Mouse (Mus musculus): ENCODE measurements at regions not wholly inside any gene's neighbourhood (a gene's known extent, or its start where the extent isn't known, plus 50 kb on each side); places are given as distances from the start of the nearest gene placed in this dataset.
A peak's percentile ranks its signal among the peaks of the same experiment; 100 is the strongest.

DNA sequence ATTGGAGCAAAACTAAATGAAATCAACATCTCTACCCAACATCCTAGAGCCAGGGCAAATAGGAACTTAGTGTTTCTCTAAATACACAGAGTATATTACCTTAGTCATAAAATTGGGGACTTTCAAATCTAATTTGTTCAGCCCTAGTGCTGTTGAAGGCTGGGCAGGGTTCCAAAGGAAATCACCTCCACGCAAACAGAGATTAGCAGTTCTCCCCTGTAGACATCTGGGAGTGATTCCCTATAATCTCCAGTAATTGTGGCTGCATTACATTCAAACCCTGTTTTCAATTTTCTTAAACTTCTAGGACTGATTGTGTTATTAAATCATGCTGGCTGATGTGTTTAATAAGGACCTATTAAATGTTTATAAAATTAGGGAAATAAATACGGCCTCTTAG is 519.7 kb downstream of the Ebf1 start:
- no peak for DNase-seq (ENCODE audit: low spot score)
- no peak for TF ChIP-seq CTCF (IDR thresholded peaks at IDR 0.05)
- H3K9me3 ChIP-seq (ENCODE audit: low read length), result no peaks in the 10 kb centered on the region
- WGBS, result 69% methylated on average over 2 of the region's 2 CpGs
- no peak overlapping the region for H3K27ac ChIP-seq (ENCODE audit: low read depth, low read length)
- no peaks in the 10 kb centered on the region for H3K4me1 ChIP-seq (ENCODE audit: insufficient read depth, low read length)
- ATAC-seq (ENCODE audit: low FRiP score), result no peak
- H3K9ac ChIP-seq (replicated peaks; ENCODE audit: low read length, poor library complexity, severe bottlenecking), result no peak overlapping the region
- no peak overlapping the region for H3K4me2 ChIP-seq (ENCODE audit: low read depth, low read length, poor library complexity, severe bottlenecking)
- H3K36me3 ChIP-seq (ENCODE audit: insufficient read depth, low read length), result no peaks in the 10 kb centered on the region
- no peaks in the 10 kb centered on the region; the same call in 1 of the 2 replicates for H3K27me3 ChIP-seq (ENCODE audit: insufficient read depth, low read length)
- H3K4me3 ChIP-seq (ENCODE audit: low read depth, low read length), result no peak overlapping the region

DNA sequence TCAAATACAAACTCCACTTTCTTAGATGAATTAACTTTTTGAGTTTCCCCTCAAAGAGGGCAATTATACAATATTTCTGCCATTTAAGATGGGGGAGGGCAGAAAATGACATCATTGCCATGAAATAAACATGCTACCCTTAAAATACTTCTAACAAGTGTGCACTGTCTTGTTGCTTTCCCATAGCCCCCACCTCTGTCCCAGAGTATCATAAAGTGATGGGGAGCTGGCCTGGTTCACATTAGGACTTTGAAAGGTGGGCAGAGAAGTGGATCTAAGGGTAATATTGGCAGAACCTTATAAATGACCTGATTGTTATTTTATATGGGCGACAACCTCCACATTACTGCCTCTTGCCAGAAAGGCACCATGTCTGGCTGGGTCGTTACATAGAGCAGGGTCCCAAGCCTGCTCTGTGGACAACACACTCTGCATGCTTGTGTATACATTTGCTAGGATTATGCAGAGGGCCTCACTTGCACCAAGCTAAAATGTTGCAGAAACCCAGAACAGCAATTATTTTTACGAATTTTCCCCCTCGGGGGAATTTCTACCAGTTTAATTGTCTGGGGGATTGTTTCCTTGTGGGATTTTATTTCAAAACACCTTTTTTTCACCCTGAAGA is 521.3 kb downstream of the Ebf1 start:
- no peak overlapping the region for H3K9ac ChIP-seq (replicated peaks; ENCODE audit: low read length, poor library complexity, severe bottlenecking)
- no peak for DNase-seq (ENCODE audit: low spot score)
- H3K4me3 ChIP-seq (ENCODE audit: low read depth, low read length), result no peak overlapping the region
- no peaks in the 10 kb centered on the region for H3K36me3 ChIP-seq (ENCODE audit: insufficient read depth, low read length)
- no peaks in the 10 kb centered on the region; the same call in 1 of the 2 replicates for H3K27me3 ChIP-seq (ENCODE audit: insufficient read depth, low read length)
- no peak for TF ChIP-seq CTCF (IDR thresholded peaks at IDR 0.05)
- 81% methylated on average over 4 of the region's 4 CpGs for WGBS
- no peak overlapping the region for H3K4me2 ChIP-seq (ENCODE audit: low read depth, low read length, poor library complexity, severe bottlenecking)
- no peaks in the 10 kb centered on the region for H3K9me3 ChIP-seq (ENCODE audit: low read length)
- H3K27ac ChIP-seq (ENCODE audit: low read depth, low read length), result no peak overlapping the region
- H3K4me1 ChIP-seq (ENCODE audit: insufficient read depth, low read length), result no peaks in the 10 kb centered on the region
- ATAC-seq (ENCODE audit: low FRiP score), result no peak

DNA sequence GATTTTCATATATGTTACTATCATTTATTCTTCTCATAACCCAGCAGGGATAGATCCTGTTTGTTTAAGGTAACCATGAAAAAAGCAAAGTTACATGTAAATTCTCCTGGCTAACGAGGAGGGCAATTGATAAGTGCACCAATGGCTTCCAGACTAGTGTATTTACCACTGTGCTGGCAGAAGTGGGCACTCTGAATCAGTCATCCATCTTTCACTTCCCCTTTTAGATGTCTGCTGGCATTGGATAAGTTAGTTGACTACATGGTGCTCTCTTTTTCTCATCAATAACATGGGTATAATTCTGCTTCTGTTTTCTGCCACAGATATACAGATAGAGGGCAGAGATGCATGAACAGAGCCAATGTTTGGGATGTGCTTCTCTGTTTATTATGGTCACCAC is 523.4 kb downstream of the Ebf1 start:
- TF ChIP-seq CTCF (IDR thresholded peaks at IDR 0.05), result no peak
- DNase-seq (ENCODE audit: low spot score) (no peak), ATAC-seq (ENCODE audit: low FRiP score) (no peak)
- H3K36me3 ChIP-seq (ENCODE audit: insufficient read depth, low read length), result no peaks in the 10 kb centered on the region
- no peaks in the 10 kb centered on the region for H3K9me3 ChIP-seq (ENCODE audit: low read length)
- no peak overlapping the region for H3K27ac ChIP-seq (ENCODE audit: low read depth, low read length)
- 89% methylated on average over 1 of the region's 1 CpGs for WGBS
- no peaks in the 10 kb centered on the region; the same call in 1 of the 2 replicates for H3K27me3 ChIP-seq (ENCODE audit: insufficient read depth, low read length)
- no peak overlapping the region for H3K4me2 ChIP-seq (ENCODE audit: low read depth, low read length, poor library complexity, severe bottlenecking)
- no peak overlapping the region for H3K9ac ChIP-seq (replicated peaks; ENCODE audit: low read length, poor library complexity, severe bottlenecking)
- H3K4me1 ChIP-seq (ENCODE audit: insufficient read depth, low read length), result no peaks in the 10 kb centered on the region
- H3K4me3 ChIP-seq (ENCODE audit: low read depth, low read length), result no peak overlapping the region

DNA sequence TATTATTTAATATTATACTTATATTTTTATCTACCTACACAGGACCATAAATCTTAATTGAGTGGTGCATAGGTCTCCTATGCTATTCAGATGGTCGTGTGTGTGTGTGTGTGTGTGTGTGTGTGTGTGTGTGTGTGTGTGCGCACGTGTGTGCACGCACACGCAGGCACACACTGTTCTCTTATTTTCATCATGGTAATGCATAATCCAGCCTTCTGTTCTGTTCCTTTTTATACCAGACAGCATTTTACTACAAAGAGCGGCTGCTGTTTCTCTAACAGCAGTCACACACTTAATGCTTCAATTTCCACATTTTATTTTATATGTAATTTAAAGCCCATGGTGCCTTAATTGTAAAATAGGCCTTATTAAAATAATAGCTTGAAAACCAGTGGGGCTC is 537.0 kb downstream of the Ebf1 start:
- DNase-seq (ENCODE audit: low spot score) (no peak), ATAC-seq (ENCODE audit: low FRiP score) (no peak)
- WGBS, result 90% methylated on average over 6 of the region's 6 CpGs
- no peaks in the 10 kb centered on the region for H3K36me3 ChIP-seq (ENCODE audit: insufficient read depth, low read length)
- no peaks in the 10 kb centered on the region for H3K27me3 ChIP-seq (ENCODE audit: insufficient read depth, low read length)
- no peak for TF ChIP-seq CTCF (IDR thresholded peaks at IDR 0.05)
- H3K4me1 ChIP-seq (ENCODE audit: insufficient read depth, low read length), result 0 out of 2 replicates have a peak, but pooled peaks cover 4% of the 10 kb centered on the region
- no peak overlapping the region for H3K4me3 ChIP-seq (ENCODE audit: low read depth, low read length)
- no peak overlapping the region for H3K4me2 ChIP-seq (ENCODE audit: low read depth, low read length, poor library complexity, severe bottlenecking)
- no peak overlapping the region for H3K9ac ChIP-seq (replicated peaks; ENCODE audit: low read length, poor library complexity, severe bottlenecking)
- H3K27ac ChIP-seq (ENCODE audit: low read depth, low read length), result no peak overlapping the region
- H3K9me3 ChIP-seq (ENCODE audit: low read length), result no peaks in the 10 kb centered on the region

DNA sequence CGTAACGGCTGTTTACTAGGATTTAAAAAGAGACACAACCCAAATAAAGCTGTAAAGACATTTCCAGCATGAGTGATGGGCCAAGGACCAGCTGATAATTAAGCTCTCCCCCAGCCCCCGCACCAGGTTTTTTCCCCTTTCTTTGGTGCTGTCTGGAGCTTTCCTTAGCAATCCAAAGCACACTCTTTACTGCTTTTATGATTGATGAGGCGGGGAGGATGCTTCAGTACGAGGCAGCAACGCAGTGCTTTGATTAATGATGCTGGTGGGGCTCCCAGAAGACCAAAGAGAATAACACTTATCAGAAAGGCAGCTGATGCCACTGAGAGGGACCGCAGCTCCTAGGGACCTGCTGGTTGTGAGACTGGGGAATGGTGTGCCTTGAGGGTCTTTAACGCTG is 537.4 kb downstream of the Ebf1 start:
- no peak overlapping the region for H3K4me3 ChIP-seq (ENCODE audit: low read depth, low read length)
- TF ChIP-seq CTCF (IDR thresholded peaks at IDR 0.05), result no peak
- 54% methylated on average over 8 of the region's 8 CpGs for WGBS
- DNase-seq (ENCODE audit: low spot score) (peak; percentile 62), ATAC-seq (ENCODE audit: low FRiP score) (no peak)
- H3K27ac ChIP-seq (ENCODE audit: low read depth, low read length), result no peak overlapping the region
- H3K9me3 ChIP-seq (ENCODE audit: low read length), result no peaks in the 10 kb centered on the region
- no peak overlapping the region for H3K9ac ChIP-seq (replicated peaks; ENCODE audit: low read length, poor library complexity, severe bottlenecking)
- H3K4me2 ChIP-seq (ENCODE audit: low read depth, low read length, poor library complexity, severe bottlenecking), result no peak overlapping the region
- H3K4me1 ChIP-seq (ENCODE audit: insufficient read depth, low read length), result 0 out of 2 replicates have a peak, but pooled peaks cover 4% of the 10 kb centered on the region
- H3K27me3 ChIP-seq (ENCODE audit: insufficient read depth, low read length), result no peaks in the 10 kb centered on the region
- no peaks in the 10 kb centered on the region for H3K36me3 ChIP-seq (ENCODE audit: insufficient read depth, low read length)

DNA sequence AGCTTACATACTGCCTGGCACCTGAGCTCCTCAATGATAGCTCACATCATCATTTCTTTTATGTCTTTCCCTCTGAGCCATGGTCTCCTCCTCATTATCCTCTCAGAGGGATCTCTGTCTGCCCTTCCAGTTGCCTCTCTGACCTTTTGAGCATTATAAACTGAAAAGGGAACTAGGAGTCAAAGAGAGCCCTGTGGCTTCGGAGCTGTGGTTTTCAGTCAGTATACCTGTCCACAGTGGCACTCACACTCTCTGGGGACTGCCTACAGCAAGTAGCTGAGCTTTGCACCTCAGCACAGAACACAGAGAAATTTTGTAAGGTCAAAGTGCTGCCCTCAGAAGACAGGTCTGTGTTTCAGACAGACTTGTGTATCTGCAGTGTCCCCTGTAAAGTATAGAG is 538.7 kb downstream of the Ebf1 start:
- H3K27ac ChIP-seq (ENCODE audit: low read depth, low read length), result no peak overlapping the region
- 74% methylated on average over 1 of the region's 1 CpGs for WGBS
- no peak for ATAC-seq (ENCODE audit: low FRiP score)

More for the DNA sequence above, 538.7 kb downstream of the Ebf1 start:
- DNase-seq (ENCODE audit: low spot score), result no peak
- Histone ChIP-seq H3K4me2 (ENCODE audit: low read depth, low read length, poor library complexity, severe bottlenecking) (no peak overlapping the region), H3K4me3 (ENCODE audit: low read depth, low read length) (no peak overlapping the region), H3K9ac (replicated peaks; ENCODE audit: low read length, poor library complexity, severe bottlenecking) (no peak overlapping the region), H3K27me3 (ENCODE audit: insufficient read depth, low read length) (no peaks in the 10 kb centered on the region), H3K4me1 (ENCODE audit: insufficient read depth, low read length) (0 out of 2 replicates have a peak, but pooled peaks cover 4% of the 10 kb centered on the region), H3K36me3 (ENCODE audit: insufficient read depth, low read length) (no peaks in the 10 kb centered on the region), H3K9me3 (ENCODE audit: low read length) (no peaks in the 10 kb centered on the region)
- no peak for TF ChIP-seq CTCF (IDR thresholded peaks at IDR 0.05)

Measured in midbrain, postnatal 0 days (tissue).